Mouse (Mus musculus) frontal cortex, postnatal 36 days (tissue): ENCODE measurements around the gene Abca8a.
"Not testable (repeated sequence)": the region's sequence is repeated elsewhere in the genome, so short reads cannot be mapped to it uniquely, and the experiment has no call there.

Source experiments
- DNase-seq, 2 experiments: peaks; one replicate each; pipeline ENCODE4 v3.0.0; 2022; ENCODE audit warnings: low spot score in 2 of 2

Abca8a gene

DNA sequence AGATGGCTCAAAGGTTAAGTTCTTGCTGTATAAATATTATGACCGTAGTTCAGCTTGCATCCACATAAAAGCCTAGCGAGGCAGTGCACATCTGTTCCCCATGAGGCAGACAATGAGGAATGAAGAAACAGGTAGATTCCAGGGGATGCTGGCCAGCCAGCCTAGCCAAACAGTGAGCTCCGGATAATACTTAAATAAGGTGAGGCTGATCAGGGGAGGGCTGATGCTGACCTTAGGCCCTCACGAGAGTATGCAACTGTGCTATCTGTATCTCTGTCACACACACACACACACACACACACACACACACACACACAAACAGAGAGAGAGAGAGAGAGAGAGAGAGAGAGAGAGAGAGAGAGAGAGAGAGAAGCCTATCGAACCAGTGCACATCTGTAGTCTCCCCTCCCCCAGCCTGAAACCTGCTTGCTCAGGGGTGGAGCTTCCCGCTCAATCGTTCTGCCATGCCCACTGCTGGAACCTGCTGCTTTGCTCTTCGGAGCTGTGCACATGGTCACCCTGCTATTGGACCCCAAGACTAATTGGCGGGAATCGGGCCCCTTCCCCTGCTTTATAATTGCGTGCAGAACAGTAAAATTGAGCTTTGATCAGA lies 108.2 kb downstream of the Abca8a start:
- not testable (repeated sequence) for DNase-seq

- DNase-seq: no peak
Observed at GRCm38 (mm10) chr11:109981872-109982271, 113.9 kb downstream of the Abca8a start.
